Mouse (Mus musculus): ENCODE results near the gene Oit3. TPM values are rescaled to one million over a fixed set of nuclear protein-coding genes. Genes with fewer than 3 reads are reported as not detected.
"Not testable (repeated sequence)": the region's sequence is repeated elsewhere in the genome, so short reads cannot be mapped to it uniquely, and the experiment has no call there.

Oit3 gene
- total RNA-seq, 4 experiments from 2014 or later = 0.13 to 0.72 (median 0.19) TPM

DNA sequence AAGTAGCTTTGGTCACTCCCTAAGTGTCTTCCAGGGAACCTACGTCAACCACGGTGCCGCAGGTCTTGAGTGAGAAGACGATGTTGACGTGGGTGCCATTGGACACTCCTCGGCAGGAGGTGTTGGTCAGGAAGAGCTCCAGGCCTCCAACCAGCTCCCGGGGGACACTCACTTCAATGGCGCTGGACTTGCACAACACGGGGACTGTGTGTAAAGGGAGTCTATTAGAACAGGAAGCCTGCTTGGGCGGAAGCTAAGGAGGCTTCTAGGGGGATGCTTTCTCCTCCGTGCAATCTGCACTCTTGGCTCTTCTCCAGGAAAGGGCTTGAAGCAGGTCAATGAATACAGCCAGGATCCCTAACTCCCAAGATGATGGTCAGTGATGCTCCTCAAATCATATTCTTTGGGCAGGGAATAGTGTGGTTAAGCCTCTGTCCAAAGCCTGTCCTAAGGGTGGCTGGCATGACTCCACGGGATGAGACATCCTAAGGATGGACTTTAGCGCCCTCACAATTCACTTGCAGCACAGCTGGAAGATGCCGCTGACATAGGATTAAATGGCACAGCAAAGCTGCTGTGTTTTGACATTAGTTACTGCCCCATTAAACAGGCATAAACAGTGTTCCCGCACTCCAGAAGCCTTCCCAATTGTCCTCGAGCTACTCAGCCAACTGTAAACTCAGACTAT is 12.0 kb downstream of the Oit3 start:
- DNase-seq (ENCODE audit: low spot score in 2 of 2) = no peak

DNA sequence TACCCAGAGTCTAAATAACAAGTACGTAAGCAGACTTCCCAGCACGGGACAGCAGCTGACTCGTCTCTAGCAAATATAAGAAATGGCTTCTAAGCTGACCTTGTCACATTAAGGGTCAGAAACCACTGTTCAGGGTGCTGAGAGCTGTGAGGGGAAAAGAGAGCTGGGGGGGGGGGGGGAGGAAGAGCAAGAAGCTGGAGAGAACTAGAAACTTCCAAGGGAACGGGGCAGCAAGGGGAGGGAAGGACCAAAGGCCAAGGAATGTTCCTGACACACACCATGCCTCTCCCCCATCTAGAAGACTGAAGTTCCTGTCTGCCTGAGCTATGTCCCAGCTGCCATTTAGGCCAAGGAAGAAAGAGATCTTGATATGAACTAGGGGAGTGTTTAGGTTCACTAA is 15.2 kb downstream of the Oit3 start:
- DNase-seq (ENCODE audit: low spot score in 2 of 2) = no peak

DNA sequence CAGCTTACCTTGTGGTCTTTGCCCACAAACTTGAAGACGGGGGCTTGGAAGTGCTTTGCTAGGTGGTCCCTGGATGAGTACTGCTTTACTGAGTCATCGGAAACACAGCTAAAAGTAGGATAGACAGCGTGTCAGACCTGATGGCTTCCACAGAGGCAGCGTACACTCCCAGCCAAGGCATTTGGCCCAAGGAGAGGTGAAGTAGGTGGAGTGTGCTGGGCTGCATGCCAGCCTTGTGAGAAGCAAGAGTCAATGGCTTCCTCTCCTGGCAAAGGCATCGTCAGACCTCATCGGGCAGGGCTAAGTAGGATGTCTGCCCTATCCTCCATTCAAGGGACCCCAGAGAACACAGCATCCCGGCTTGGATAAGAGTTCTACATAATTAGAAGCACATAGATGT is 16.2 kb downstream of the Oit3 start:
- DNase-seq (ENCODE audit: low spot score in 2 of 2) = no peak

DNA sequence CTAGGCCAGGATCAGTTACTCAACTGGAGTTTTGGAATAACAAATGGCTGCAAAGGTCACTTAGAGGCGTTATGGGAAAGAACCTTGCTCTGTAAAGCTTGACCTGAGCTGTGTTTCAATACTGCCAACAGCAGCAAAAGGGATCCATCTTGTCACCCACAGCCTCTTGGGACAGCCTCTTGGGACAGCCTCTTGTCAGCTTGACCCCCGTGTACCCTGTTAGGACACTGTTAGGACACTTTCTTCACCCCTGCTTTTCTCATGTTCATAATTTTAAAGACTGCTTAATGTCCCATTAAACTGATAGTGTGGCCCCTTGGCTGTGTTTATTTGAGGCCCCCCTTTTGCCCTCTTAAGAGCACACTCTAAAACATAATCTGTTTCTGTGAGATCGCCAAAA is 17.1 kb downstream of the Oit3 start:
- DNase-seq (ENCODE audit: low spot score in 2 of 2) = no peak

DNA sequence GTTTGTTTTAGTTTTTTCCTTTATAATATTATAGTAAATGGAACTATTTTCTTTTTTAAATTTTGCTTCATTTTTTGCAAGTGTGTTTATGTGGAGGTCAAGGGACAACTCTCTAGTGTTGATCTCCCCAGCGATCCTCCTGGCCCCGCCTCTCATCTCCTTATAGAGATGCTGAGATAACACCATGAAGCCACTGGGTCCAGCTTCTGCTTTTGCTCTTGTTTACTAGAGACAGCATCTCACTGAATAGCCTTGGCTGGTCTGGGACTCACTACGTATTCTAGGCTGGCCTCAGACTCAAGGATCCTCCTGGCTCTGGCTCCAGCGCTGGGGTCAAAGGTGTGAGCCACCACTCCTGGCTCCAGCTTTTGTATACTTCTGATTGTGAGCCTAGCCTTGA is 22.1 kb downstream of the Oit3 start:
- no peak for DNase-seq (ENCODE audit: low spot score in 2 of 2)

DNA sequence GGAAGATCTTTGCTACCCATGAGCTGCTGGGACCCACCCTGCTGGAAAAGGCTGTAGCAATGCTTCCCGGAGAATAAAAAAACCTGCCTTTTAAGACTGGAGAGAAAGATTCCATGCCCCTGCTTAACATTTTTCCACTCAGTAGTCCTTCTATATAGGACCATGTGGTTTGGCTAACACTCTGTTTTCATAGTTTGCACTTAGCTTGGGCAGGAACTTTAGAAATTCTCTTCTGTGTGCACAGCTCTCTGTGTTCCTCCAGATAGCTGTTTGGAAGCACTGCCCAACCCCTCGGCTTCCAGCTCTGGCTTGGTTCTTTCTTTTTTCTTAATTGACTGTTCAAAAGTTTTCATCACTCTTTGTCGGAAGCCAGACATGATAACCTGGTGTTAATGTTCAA is 25.0 kb downstream of the Oit3 start:
- DNase-seq (ENCODE audit: low spot score in 2 of 2) = no peak

DNA sequence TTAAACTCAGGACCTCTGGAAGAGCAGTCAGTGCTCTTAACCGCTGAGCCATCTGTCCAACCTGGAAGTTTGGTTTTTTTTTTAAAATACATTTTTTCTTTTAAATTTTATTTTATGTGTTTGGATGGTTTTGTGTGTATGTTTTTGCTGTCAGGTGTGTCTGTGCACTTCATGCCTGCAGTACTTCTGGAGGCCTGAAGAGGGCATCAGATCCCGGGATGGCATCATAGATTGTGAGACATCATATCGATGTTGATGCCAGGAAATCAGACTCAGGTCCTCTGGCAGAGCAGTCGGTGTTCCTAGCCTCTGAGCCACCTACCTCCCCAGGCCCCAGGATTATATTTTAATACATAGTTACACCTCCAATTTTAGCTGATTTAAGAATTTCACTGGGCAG is 27.9 kb downstream of the Oit3 start:
- DNase-seq (ENCODE audit: low spot score in 2 of 2) = no peak

DNA sequence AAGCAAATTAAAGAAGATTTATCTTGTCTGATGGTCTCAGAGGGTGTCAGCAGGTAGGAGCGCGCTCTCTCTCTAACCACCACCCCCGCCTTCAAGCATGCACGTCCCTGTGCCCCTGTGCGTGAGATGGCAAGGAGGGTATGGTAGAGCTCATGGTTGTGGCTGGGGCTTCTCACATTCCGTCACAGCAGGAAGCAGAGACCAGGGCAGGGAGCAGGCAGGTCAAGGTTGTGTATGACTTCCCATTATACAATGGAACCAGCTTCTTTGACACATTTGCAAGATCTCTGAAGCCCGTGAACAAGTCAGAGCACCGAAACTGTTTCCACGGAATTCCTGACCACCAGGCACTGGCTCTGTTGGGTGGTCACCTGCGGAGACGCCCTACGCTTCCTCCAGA is 31.3 kb downstream of the Oit3 start:
- no peak for DNase-seq (ENCODE audit: low spot score in 2 of 2)

- no peak for DNase-seq (ENCODE audit: low spot score in 2 of 2)
Measured at GRCm38 (mm10) chr10:59408499-59408898, 33.1 kb downstream of the Oit3 start.

GRCm38 (mm10) chr10:59403793-59404149 is 37.8 kb downstream of the Oit3 start:
- no peak for DNase-seq (ENCODE audit: low spot score in 2 of 2)

DNA sequence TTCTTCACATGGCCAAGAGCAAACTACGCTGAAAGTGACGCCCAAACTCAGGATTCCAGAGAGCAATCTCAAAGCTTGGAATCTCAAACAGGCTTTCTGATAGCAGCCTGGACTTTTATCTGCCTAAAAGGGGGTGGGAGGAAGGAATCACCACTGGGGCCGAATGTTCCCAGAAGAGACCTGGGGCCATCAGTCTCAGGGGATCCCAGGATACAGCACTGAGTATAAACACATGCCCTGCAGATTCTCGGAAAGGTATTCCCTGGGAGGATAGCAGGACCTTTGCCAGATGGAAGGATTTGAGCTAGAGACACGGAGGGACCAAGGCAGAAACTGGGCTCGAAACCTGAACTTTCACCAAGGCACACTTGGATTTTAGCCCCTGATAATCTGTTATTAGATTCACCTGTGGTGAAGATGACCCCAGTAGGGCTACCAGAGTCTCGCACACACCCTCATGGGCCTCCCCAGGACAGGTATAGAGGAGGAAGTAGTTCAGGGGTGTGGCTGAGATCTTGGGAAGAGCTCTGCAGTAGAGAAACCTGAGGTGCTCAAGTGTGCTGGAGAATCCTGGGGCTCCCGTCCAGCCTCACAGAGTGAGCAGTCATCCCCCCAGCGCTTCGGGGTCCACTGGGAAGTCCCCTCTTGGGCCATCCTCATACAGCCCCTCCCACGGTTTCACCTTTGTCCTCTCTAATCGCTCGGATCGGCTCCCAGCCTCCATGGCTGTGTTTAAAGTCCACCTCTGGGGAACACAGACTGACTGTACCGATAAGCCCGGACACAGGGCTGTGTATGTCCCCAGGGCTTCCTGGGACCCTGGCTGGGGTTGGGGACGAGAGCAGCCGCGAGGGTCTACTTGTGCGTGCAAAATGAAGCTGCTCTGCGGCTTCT is 38.4 kb downstream of the Oit3 start, which contains the start of gene Pla2g12b:
Gene Pla2g12b (plus strand): TSS at position 762 of the 894 bp plus-strand sequence.
- DNase-seq (ENCODE audit: low spot score in 2 of 2) = no peak

GRCm38 (mm10) chr10:59395461-59395860 is 46.1 kb downstream of the Oit3 start, which contains the start of gene Gm10273:
TSS of gene Gm10273 (plus strand) at chr10:59395632.
- not testable (repeated sequence) for DNase-seq (ENCODE audit: low spot score in 2 of 2)

DNA sequence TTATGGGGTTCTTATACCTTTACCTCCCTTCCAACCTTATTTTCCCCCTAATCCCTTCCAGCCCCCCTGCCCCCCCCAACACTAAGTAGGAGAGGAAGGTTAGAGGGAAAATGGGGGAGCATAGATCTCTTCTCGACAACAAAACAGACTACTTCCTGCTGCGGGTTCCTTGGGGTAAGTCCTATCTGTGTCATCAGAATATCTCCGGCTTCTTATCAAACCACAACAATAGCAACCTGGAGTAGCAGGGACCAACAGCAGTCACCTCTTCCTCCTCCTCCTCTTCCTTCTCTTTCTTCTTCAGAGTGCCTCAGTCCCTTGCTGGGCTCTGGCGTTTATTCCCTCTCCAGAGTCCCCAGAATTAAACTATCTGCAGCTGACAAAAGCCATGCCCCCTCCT is 49.7 kb downstream of the Oit3 start:
- no peak for DNase-seq (ENCODE audit: low spot score in 2 of 2)

DNA sequence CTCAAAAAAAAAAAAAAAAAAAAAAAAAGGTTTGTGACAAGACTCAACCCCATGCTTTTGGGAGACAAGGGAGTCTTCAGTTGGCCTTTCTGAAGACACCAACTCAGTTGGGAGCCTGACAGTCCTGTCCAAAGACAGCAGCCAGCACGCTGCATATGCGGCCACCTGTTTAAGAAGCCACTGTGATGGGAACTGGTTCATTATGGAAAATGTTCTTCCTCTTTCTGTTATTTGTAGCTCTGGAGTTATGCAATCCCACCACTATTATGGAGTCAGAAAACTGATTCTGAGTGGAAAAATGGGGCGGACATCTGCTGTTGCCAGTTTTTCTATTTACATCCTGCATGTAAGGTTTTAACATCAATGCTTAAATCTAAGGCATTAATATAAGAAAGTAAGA is 51.9 kb downstream of the Oit3 start:
- peak in 1 of 2 experiments; percentile 26 for DNase-seq (ENCODE audit: low spot score in 2 of 2)

GRCm38 (mm10) chr10:59386951-59387350 is 54.6 kb downstream of the Oit3 start:
- peak in 1 of 2 experiments; percentile 19 for DNase-seq (ENCODE audit: low spot score in 2 of 2)

GRCm38 (mm10) chr10:59381563-59381962 is 60.0 kb downstream of the Oit3 start:
- not testable (repeated sequence) for DNase-seq (ENCODE audit: low spot score in 2 of 2)

GRCm38 (mm10) chr10:59380411-59380821 is 61.2 kb downstream of the Oit3 start:
- no peak for DNase-seq (ENCODE audit: low spot score in 2 of 2)

- DNase-seq (ENCODE audit: low spot score in 2 of 2) = no peak
Measured at GRCm38 (mm10) chr10:59379927-59380326, 61.7 kb downstream of the Oit3 start.

- no peak for DNase-seq (ENCODE audit: low spot score in 2 of 2)
Measured at GRCm38 (mm10) chr10:59378728-59379127, 62.9 kb downstream of the Oit3 start.

- DNase-seq (ENCODE audit: low spot score in 2 of 2) = no peak
Measured at GRCm38 (mm10) chr10:59377906-59378305, 63.7 kb downstream of the Oit3 start.

Data from left cerebral cortex, adult 8-10 months (tissue).